Mouse (Mus musculus) embryonic facial prominence, embryonic 14.5 days (tissue): Measurements from ENCODE around the gene Evc2. TPM values are rescaled to one million over a fixed set of nuclear protein-coding genes. Genes with fewer than 3 reads are reported as not detected.

Source experiments
- ATAC-seq: fragments of 200-750 bp; cut with Nextera tagmentation; 2 replicates; pipeline ENCODE4 v1.8.0; 2017; ENCODE audit warnings: low read depth, moderate number of reproducible peaks, moderate TSS enrichment
- DNase-seq: peaks from one replicate; pipeline ENCODE4 v3.0.0-alpha.2; 2015; ENCODE audit warnings: low spot score
- H3K27ac ChIP-seq: fragments of 300-500 bp; sonication (generic); replicated peaks from 2 replicates; pipeline ENCODE4 v1.5.1; 2014; ENCODE audit warnings: low read depth, mild to moderate bottlenecking, low read length, moderate library complexity
- H3K27me3 ChIP-seq: fragments of 300-500 bp; sonication (generic); replicated peaks from 2 replicates; pipeline ENCODE4 v1.6.1; 2014; ENCODE audit warnings: low read length; ENCODE audit not compliant: control insufficient read depth, insufficient read depth
- H3K36me3 ChIP-seq: fragments of 300-500 bp; sonication (generic); 2 replicates; pipeline ENCODE4 v1.6.1; 2014; ENCODE audit warnings: low read length, mixed read lengths; ENCODE audit not compliant: control insufficient read depth, insufficient read depth
- H3K4me1 ChIP-seq: fragments of 300-500 bp; sonication (generic); 2 replicates; pipeline ENCODE4 v1.6.1; 2014; ENCODE audit warnings: antibody characterized with exemption, low read length; ENCODE audit not compliant: control insufficient read depth, insufficient read depth
- H3K4me2 ChIP-seq: fragments of 300-500 bp; sonication (generic); 2 replicates; pipeline ENCODE4 v1.6.1; 2014; ENCODE audit warnings: low read depth, mild to moderate bottlenecking, low read length, moderate library complexity, mixed read lengths
- H3K4me3 ChIP-seq: fragments of 300-500 bp; sonication (generic); 2 replicates; pipeline ENCODE4 v1.5.1; 2014; ENCODE audit warnings: low read depth, mild to moderate bottlenecking, low read length
- H3K9ac ChIP-seq: fragments of 300-500 bp; sonication (generic); 2 replicates; pipeline ENCODE4 v1.6.1; 2014; ENCODE audit warnings: low read depth, mild to moderate bottlenecking, low read length, moderate library complexity, mixed read lengths
- H3K9me3 ChIP-seq: fragments of 300-500 bp; sonication (generic); 2 replicates; pipeline ENCODE4 v1.6.1; 2016; ENCODE audit warnings: low read length; ENCODE audit not compliant: control insufficient read depth
- WGBS: fragments of 180-500 bp; shearing (Covaris S2); extraction: QIAGEN DNeasy Blood & Tissue Kit; methylation state at CpG from one replicate; pipeline ENCODE4 v1.1.7; 2014; 5-methylcytosine and 5-hydroxymethylcytosine counted together
- polyA plus RNA-seq: library from polyadenylated mRNA; unstranded; fragments of >200 nt; fragmentation: Nextera tagmentation; extraction: Ambion mirVana; gene quantifications from 2 replicates; pipeline ENCODE4 v1.2.1, GENCODE M21; 2014

Evc2 gene
- polyA plus RNA-seq = 19.4 and 23.5 TPM in 2 replicates

- 0% methylated on average over 15 of the region's 27 CpGs for WGBS
- DNase-seq = peak; percentile 94
These were observed at the start of gene Evc2 for GRCm38 (mm10) chr5:37338288-37338687. Evc2 (plus strand) TSS chr5:37338499.

GRCm38 (mm10) chr5:37289236-37289635 lies 49.1 kb upstream of the Evc2 start:
- DNase-seq (peak; percentile 51), ATAC-seq (no peak)
- no peaks in the 10 kb centered on the region for H3K36me3 ChIP-seq
- H3K4me2 ChIP-seq = no peak overlapping the region
- no peak overlapping the region for H3K4me3 ChIP-seq
- H3K9ac ChIP-seq = no peak overlapping the region
- no peaks in the 10 kb centered on the region for H3K4me1 ChIP-seq
- H3K27ac ChIP-seq = no peak overlapping the region
- H3K27me3 ChIP-seq = no peaks in the 10 kb centered on the region
- H3K9me3 ChIP-seq = no peaks in the 10 kb centered on the region
- 16% methylated on average over 3 of the region's 3 CpGs for WGBS

More at GRCm38 (mm10) chr5:37338288-37338687, at the start of gene Evc2:
- H3K4me3 ChIP-seq = peak within 1 kb of the TSS; percentile 81
- H3K27ac ChIP-seq = peak within 1 kb of the TSS; percentile 86
- peak within 1 kb of the TSS; percentile 85 for H3K4me2 ChIP-seq
- H3K4me1 ChIP-seq = peaks cover 38% of the 10 kb centered on the region
- peak; percentile 92 for ATAC-seq
- H3K9me3 ChIP-seq = no peaks in the 10 kb centered on the region
- H3K36me3 ChIP-seq = peaks cover 7% of the 10 kb centered on the region; the same call in 1 of the 2 replicates
- H3K27me3 ChIP-seq = no peaks in the 10 kb centered on the region
- H3K9ac ChIP-seq = peak within 1 kb of the TSS; percentile 82

- no peak overlapping the region for H3K4me3 ChIP-seq
- WGBS = 64% methylated on average over 9 of the region's 9 CpGs
- no peak overlapping the region for H3K9ac ChIP-seq
- no peaks in the 10 kb centered on the region for H3K27me3 ChIP-seq
- ATAC-seq (no peak), DNase-seq (no peak)
- H3K27ac ChIP-seq = no peak overlapping the region
- H3K36me3 ChIP-seq = no peaks in the 10 kb centered on the region
- H3K4me2 ChIP-seq = no peak overlapping the region
- no peaks in the 10 kb centered on the region for H3K9me3 ChIP-seq
- no peaks in the 10 kb centered on the region for H3K4me1 ChIP-seq
These were observed 47.3 kb upstream of the Evc2 start for GRCm38 (mm10) chr5:37290983-37291382.

GRCm38 (mm10) chr5:37296717-37297116 lies 41.6 kb upstream of the Evc2 start:
- ATAC-seq = 0 out of 2 replicates have a peak, but pooled peaks have one; percentile 31
- Histone ChIP-seq H3K4me2 (no peak overlapping the region), H3K36me3 (peaks cover 24% of the 10 kb centered on the region; the same call in 1 of the 2 replicates), H3K4me3 (no peak overlapping the region), H3K9me3 (no peaks in the 10 kb centered on the region), H3K9ac (no peak overlapping the region), H3K27me3 (no peaks in the 10 kb centered on the region), H3K4me1 (no peaks in the 10 kb centered on the region), H3K27ac (no peak overlapping the region)
- peak; percentile 67 for DNase-seq
- 54% methylated on average over 10 of the region's 10 CpGs for WGBS

- ATAC-seq (no peak), DNase-seq (peak; percentile 24)
- Histone ChIP-seq H3K27ac (no peak overlapping the region), H3K36me3 (peaks cover 36% of the 10 kb centered on the region; the same call in 1 of the 2 replicates), H3K9me3 (no peaks in the 10 kb centered on the region), H3K4me1 (no peaks in the 10 kb centered on the region), H3K9ac (no peak overlapping the region), H3K4me2 (no peak overlapping the region), H3K4me3 (no peak overlapping the region), H3K27me3 (no peaks in the 10 kb centered on the region)
- 24% methylated on average over 7 of the region's 7 CpGs for WGBS
These were observed 39.9 kb upstream of the Evc2 start for GRCm38 (mm10) chr5:37298370-37298769.

DNA sequence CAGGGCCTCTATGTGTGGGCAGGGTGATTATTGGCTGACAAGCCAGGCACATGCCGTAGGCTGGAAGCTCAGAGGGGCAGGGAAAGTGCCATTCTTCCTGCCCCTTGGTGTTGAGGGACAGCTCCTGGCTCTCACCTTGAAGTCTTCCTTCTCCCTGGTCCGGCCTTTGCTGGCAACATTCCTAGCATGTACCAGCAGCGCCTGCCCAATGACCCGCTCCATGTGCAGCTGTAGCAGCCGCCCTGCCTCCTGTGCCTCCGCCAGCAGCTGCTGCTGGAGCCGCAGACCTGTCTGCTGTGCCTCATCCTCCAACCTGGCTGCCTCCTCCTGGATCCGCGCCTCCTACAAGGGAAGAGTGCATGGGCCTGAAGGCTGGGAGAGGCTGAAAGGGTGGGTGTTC lies 28.3 kb upstream of the Evc2 start:
- WGBS = 89% methylated on average over 7 of the region's 9 CpGs
- DNase-seq = no peak
- H3K4me2 ChIP-seq = no peak overlapping the region

GRCm38 (mm10) chr5:37312980-37313722 lies 25.1 kb upstream of the Evc2 start:
- ATAC-seq (no peak), DNase-seq (no peak)
- H3K4me2 ChIP-seq = no peak overlapping the region
- H3K4me3 ChIP-seq = no peak overlapping the region
- no peak overlapping the region for H3K9ac ChIP-seq
- H3K36me3 ChIP-seq = peaks cover 79% of the 10 kb centered on the region
- H3K4me1 ChIP-seq = no peaks in the 10 kb centered on the region
- 83% methylated on average over 12 of the region's 12 CpGs for WGBS
- no peak overlapping the region for H3K27ac ChIP-seq
- H3K27me3 ChIP-seq = no peaks in the 10 kb centered on the region
- H3K9me3 ChIP-seq = peaks cover 10% of the 10 kb centered on the region; the same call in 1 of the 2 replicates

More for the DNA sequence above, 28.3 kb upstream of the Evc2 start:
- peaks cover 61% of the 10 kb centered on the region for H3K36me3 ChIP-seq
- H3K9ac ChIP-seq = no peak overlapping the region
- no peak overlapping the region for H3K4me3 ChIP-seq
- H3K9me3 ChIP-seq = peaks cover 3% of the 10 kb centered on the region; the same call in 1 of the 2 replicates
- no peak for ATAC-seq
- no peaks in the 10 kb centered on the region for H3K4me1 ChIP-seq
- H3K27ac ChIP-seq = no peak overlapping the region
- no peaks in the 10 kb centered on the region for H3K27me3 ChIP-seq

- no peak for ATAC-seq
- Histone ChIP-seq H3K9me3 (peaks cover 10% of the 10 kb centered on the region; the same call in 1 of the 2 replicates), H3K4me1 (no peaks in the 10 kb centered on the region), H3K4me3 (no peak overlapping the region), H3K4me2 (no peak overlapping the region), H3K27ac (no peak overlapping the region), H3K36me3 (peaks cover 97% of the 10 kb centered on the region), H3K27me3 (no peaks in the 10 kb centered on the region), H3K9ac (no peak overlapping the region)
- WGBS = 89% methylated on average over 6 of the region's 6 CpGs
- DNase-seq = no peak
These were observed 19.6 kb upstream of the Evc2 start for GRCm38 (mm10) chr5:37318715-37319114.
